Mouse (Mus musculus) inflammation-experienced regulatory T-cells, adult 6 months (primary cell): ENCODE measurements around the gene Plcd1. TPM values are rescaled to one million over a fixed set of nuclear protein-coding genes. Genes with fewer than 3 reads are reported as not detected.

ENCODE experiments used
- ATAC-seq: one replicate; pipeline ENCODE4 v1.8.0; 2017
- polyA plus RNA-seq, 3 experiments: library from polyadenylated mRNA; unstranded; fragments of 100-300 nt; shearing (Covaris generic); gene quantifications; one replicate each; pipeline ENCODE4 v1.2.1; 2017

Gene Plcd1
- polyA plus RNA-seq, 3 experiments from 2014 or later, result 0.34 to 1.9 (median 1.8) TPM

- no peak for ATAC-seq
Measured at GRCm38 (mm10) chr9:119091581-119092310, 1.6 kb downstream of the Plcd1 start.

DNA sequence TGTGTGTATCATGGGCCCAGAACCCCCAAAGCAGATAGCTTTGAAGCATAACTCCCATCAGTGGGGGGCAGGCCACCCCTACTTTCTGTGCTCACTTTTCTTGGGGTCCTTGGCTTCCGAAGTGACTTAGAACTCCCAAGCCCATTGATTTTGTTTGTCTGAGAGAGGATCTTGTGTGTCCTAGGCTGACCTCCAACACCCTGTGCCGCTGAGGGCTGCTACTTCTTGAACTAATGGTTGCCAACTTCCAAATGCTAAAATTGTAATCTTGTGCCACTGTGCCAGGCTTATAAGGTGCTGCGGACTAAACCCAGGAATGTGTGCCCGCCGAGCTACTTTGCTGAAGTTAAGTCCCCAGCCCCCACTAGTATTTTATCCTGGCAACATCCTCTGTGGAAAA lies 2.8 kb downstream of the Plcd1 start:
- no peak for ATAC-seq

- ATAC-seq, result no peak
Measured at GRCm38 (mm10) chr9:119089437-119089836, 3.9 kb downstream of the Plcd1 start.

GRCm38 (mm10) chr9:119088148-119088801 lies 5.0 kb downstream of the Plcd1 start:
- peak; percentile 46 for ATAC-seq

- ATAC-seq, result no peak
Measured at GRCm38 (mm10) chr9:119087309-119087708, 6.0 kb downstream of the Plcd1 start.

- no peak for ATAC-seq
Measured at GRCm38 (mm10) chr9:119086451-119086850, 6.9 kb downstream of the Plcd1 start.

DNA sequence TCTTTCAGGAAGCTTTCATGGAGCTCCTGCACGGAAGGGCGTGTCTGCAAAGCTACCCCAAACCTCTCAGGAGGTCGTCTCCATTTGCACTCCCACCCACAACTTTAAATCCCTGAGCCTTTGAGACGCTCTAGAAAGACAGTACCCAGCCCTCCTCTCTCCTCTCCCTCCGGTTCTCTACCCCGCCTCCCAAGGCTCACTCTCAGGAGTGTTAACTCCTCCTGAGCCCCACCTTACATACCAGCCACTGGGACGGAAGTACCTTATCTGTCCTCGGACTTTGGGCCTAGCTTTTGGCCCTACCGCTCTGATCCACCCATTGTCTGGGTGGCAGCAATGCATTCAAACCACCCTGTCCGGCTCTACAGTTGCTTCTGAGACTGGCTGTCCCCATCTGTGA lies 9.3 kb downstream of the Plcd1 start:
- no peak for ATAC-seq

DNA sequence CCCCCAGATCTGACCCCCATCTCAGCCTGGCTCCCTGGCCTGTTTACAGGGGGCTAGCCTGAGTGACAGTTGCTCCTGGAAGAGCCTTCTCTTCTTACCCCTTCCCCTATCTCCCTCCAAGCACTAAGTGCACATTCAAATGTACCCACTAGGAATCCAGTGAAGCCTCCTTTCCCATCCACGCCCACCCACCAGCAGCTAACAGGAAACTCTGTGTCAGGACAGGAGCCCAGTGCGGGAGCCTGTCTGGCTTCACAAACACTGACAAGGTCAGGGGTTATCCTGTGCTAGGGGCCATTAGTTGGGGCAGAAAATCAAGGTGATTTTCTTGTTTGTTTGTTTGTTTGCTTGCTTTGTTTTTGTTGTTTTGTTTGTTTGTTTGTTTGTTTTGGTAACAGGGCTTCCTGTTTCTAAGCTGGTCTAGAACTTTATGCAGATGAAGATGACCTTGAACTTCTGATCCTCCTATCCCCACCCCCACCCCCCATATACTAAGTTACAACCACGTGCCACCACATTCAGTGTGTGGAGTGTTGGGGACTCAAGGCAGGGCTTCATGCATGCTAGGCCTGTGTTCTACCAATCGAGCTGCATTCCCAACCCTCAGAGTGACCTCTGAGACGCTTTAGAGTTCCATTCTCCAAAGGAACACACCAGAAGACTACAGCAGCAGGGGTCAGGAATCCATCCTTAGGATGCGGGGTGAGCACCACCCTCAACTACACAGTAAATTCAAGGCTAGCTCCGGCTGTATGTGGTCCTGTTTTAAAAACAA lies 10.5 kb downstream of the Plcd1 start:
- ATAC-seq, result no peak

DNA sequence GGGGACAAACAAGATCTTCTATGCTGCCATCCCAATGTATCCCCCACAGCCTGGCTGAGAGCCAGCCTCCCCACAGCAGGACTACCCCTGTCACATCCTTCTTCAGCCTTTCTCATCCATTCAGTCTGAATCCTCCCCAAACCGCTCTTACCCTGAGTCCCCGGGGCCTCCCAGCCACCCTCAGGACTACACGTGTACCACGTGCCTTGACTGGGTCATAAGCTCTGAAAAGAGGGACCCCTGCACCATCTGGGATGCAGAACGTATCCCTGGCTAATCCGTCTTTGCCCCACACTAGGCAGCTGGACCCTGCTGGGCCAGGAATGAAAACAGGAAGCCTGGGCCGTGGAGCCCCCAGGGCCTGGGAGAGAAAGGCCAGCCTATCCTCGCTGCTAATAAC lies 11.3 kb downstream of the Plcd1 start:
- no peak for ATAC-seq

DNA sequence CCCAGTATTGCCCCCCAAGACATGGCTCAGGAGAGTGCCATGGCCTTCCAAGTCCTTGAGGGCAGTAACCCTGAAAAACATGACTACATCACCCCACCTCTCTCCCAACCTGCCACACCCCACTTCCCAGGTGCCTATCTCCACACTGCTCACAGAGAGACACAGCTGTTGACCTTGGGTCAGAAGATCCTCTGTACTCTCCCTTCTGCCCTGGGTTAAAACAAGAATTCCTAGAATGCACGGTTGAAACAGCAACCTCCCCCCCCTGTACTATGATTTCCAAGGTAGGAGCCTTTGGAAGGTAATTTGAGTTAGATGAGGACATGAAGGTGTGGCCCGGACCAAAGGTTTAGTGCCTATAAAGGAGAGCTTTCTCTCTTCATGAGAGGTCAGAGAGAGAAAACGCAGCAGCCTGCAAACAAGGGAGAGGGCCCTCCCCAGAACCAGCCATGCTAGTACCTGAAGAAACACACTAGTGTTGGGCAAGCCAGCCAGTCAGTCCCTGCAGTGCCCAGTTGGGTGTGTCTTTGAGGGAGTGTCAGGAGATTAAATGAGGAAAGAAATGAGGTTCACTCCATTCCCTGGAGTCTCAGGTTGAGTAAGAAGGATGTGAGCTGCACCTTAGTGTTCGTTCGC lies 13.1 kb downstream of the Plcd1 start:
- ATAC-seq, result no peak

DNA sequence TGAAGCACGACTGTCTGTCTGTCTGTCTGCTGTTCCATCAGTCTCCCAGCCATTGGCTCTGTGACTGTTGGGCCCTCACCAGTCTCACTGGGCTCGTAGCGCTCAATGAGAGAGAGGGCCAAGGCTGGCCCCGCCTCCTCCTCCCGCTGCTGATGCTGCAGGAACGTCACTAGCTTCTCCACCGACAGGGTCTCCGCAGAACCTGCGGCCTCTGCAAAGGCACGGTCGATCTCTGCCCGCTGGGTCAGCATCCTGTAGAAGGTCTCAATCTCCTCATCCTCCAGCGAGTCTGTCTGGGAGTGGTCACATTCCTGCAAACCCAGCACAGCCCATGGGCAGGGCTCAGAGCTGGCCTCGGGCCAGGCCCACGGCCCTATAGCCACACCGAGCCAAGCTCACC lies 17.6 kb downstream of the Plcd1 start:
- no peak for ATAC-seq

DNA sequence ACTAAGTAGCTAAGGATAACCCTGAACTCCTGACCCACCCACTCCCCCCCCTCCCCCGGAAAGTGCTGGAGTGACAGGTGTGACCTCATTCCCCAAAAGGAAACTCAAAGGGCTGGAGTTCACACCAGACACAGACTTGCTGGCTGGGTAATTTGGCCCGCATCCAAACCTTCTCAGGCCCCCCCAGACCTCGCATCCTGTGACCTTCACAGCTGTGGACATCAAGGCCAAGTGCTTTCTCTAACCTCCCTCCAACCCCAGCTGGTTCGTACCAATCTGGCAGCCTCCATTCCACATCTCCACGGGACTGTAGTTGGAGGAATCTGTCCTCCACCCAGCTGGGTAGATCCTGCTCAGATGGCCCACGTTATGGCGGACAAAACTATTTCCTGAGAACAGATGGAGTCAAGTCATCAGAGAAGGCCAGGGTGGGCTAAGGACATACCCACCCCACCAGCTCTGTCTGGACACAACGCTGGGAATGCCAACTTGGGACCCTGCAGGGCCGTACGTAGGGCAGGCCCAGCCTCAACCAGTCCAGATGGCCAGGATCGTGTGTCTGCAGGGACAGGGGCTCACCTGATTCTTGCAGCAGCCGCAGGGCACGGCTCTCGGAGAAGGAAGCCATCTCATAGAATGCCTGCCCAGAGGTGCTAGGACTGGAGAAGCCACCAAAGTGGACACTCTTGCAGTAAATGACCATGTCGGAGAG lies 20.0 kb downstream of the Plcd1 start:
- no peak for ATAC-seq

DNA sequence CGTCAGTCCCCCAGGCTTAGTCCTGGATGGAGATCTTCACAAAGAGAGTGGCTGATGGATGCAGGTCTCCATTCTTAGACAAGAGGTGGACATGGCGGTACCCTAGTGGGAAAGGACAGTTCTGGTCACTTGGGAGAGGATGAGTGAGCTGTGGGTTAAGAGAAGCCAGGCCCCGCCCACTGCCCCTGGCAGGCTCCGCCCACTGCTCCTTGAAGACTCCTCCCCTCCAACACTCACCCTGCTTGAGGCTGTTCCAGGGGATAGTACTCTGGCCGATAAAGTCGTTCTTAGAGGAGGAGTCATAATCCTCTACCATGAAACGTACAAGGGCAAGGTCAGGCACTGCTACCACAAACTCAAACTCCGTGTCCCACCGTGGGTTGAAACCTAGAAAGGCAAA lies 21.5 kb downstream of the Plcd1 start:
- no peak for ATAC-seq

GRCm38 (mm10) chr9:119070173-119070825 lies 23.0 kb downstream of the Plcd1 start:
- no peak for ATAC-seq

- ATAC-seq, result no peak
Measured at GRCm38 (mm10) chr9:119068266-119068665, 25.0 kb downstream of the Plcd1 start.

- ATAC-seq, result no peak
Measured at GRCm38 (mm10) chr9:119067601-119068000, 25.7 kb downstream of the Plcd1 start.

DNA sequence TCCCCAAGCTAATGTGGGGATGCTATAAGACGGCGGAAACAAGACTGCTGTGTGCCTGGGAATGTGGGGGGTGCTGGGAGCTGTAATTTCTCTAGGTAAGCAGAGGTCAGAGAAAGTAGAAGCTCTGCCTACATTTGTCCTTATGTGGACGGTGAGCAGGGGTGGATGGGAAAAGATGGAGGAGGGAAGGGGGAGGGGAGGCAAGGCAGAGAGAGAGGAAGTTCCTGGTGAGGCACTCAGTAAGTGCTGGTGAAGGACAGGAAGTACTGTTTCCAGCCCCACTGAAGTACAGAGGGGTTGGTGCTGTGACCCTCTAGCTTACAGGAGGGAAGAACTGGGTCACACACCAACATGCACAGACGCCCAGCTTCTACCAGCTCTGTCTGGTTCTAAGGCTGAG lies 29.0 kb downstream of the Plcd1 start:
- ATAC-seq, result no peak

GRCm38 (mm10) chr9:119063036-119063644 lies 30.2 kb downstream of the Plcd1 start:
- ATAC-seq, result no peak

DNA sequence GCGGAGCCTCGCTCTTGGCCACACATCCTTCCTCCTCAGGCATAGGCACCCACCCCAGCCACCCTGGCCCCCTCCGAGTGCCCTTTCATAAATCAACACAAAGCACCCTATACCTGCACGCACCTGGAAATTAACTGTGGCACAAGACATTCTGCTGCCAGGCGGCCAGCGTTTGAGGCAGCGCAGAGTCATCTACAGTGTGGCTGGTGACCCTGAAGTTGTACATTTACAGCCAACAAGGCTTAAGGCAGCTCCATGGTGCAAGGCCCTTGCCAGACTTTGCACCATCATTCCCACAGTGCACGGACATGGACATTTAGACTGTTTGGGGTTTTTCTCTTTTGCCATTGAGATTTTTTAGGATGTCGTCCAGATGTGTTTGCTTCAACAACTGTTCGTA lies 32.6 kb downstream of the Plcd1 start:
- no peak for ATAC-seq

DNA sequence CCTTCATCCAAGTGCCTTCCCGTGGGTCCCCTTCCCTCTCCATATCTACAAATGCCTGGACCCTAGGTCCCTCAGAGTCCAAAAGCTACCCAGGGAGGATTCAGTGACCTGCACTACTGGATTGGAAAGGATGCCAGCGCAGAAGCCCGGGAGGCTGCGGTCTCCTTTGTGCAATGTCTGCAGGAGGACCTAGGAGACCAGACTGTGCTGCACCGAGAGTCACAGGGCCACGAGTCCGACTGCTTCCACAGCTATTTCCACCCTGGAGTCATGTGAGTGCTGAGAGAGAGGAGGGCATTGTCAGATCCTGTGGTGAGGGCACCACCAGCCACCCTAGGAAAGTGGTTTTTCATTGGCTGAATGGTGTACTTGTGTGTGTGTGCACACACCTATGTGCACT lies 35.1 kb downstream of the Plcd1 start:
- no peak for ATAC-seq

GRCm38 (mm10) chr9:119055336-119055735 lies 38.0 kb downstream of the Plcd1 start:
- ATAC-seq, result no peak
